Mouse (Mus musculus) brain, embryonic 14.5 days (tissue): ENCODE measurements around the gene Zfp346.

Experiments
- CTCF ChIP-seq: fragments of 200-500 bp; IDR thresholded peaks from 2 replicates; pipeline ENCODE4 v1.5.1; 2012; ENCODE audit warnings: inconsistent platforms, mild to moderate bottlenecking, moderate library complexity, borderline replicate concordance; ENCODE audit not compliant: insufficient read depth, insufficient read length; ENCODE audit errors: extremely low read depth
- POLR2A ChIP-seq: fragments of 200-500 bp; IDR thresholded peaks from 2 replicates; pipeline ENCODE4 v1.6.1; 2012; ENCODE audit warnings: mild to moderate bottlenecking, inconsistent platforms, borderline replicate concordance; ENCODE audit not compliant: poor library complexity, insufficient read depth, insufficient read length, severe bottlenecking; ENCODE audit errors: extremely low read depth

DNA sequence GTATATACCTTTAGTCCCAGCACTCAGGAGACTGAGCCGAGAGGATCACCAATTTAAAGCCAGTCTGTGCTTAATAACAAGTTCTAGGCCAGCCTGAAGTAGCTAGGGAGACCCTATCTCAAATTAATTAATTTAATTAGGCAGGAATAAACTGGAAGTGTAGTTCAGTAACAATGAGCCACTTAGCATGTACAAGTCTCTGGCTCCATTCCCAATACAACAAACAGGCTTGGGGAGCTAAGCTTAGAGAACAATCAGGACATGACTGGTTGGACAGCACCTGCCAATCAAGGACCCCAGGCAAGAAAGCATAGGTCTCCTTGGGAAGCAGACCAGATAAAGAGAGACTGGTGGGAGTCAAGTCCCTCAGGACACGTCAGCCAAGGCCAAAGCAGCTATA lies 35.2 kb downstream of the Zfp346 start:
- TF ChIP-seq CTCF (no peak), POLR2A (no peak)
